In genomic region chr4:148433336-148433735, GRCm38 (mm10) we compare ENCODE assay signal across 25 mouse cellular contexts. TPM values are rescaled to one million over a fixed set of nuclear protein-coding genes. Genes with fewer than 3 reads are reported as not detected.
DNase-seq lines count a peak whose midpoint lies in the region; ATAC-seq and TF ChIP-seq lines count a peak whose summit lies in the region.
"Had no signal": no experiment of that assay in that cellular context is flagged by ENCODE, and none has a peak within 500 bp of the region (broad histone marks: within the 10 kb centered on the region; RNA-seq: fewer than 3 reads in every experiment).

No protein-coding gene starts in this region.

- H3K27ac ChIP-seq in liver, adult 2 months (replicated peaks; ENCODE audit: insufficient read depth, low read depth, low read length) = no peak overlapping the region
- 0 out of 2 replicates have a peak overlapping the region, but pooled peaks have one; percentile 15 for H3K27ac ChIP-seq in intestine, postnatal 0 days (ENCODE audit: low read depth, low read length)
- 0 out of 2 replicates have a peak overlapping the region, but pooled peaks have one; percentile 20 for H3K27ac ChIP-seq in kidney, embryonic 16.5 days (ENCODE audit: low read length)
- H3K27ac ChIP-seq in small intestine, adult 2 months (ENCODE audit: insufficient read depth, low read depth, low read length) = peak overlapping the region; percentile 34; the same call in 1 of the 2 replicates
- no peak overlapping the region for H3K27ac ChIP-seq in gastrocnemius, adult 2 months
- H3K27ac ChIP-seq in forebrain, postnatal 0 days (ENCODE audit: low read depth, low read length) = no peak overlapping the region
- H3K27ac ChIP-seq: heart, embryonic 10.5 days; hindbrain, embryonic 12.5 days; layer of hippocampus, adult 2 months; liver, embryonic 13.5 days; neural tube, embryonic 13.5 days had no signal

- no peaks in the 10 kb centered on the region for H3K27me3 ChIP-seq in liver, adult 2 months (ENCODE audit: control insufficient read depth, insufficient read depth, low read length)
- H3K27me3 ChIP-seq in intestine, postnatal 0 days (replicated peaks; ENCODE audit: control insufficient read depth, insufficient read depth, low read length) = no peaks in the 10 kb centered on the region
- H3K27me3 ChIP-seq in kidney, embryonic 16.5 days (ENCODE audit: insufficient read depth, low read length) = no peaks in the 10 kb centered on the region
- H3K27me3 ChIP-seq in small intestine, adult 2 months (ENCODE audit: control insufficient read depth, insufficient read depth, low read length) = no peaks in the 10 kb centered on the region
- H3K27me3 ChIP-seq in forebrain, postnatal 0 days (ENCODE audit: insufficient read depth, low read length) = no peaks in the 10 kb centered on the region
- H3K27me3 ChIP-seq: CH12.LX; hindbrain, embryonic 12.5 days; liver, embryonic 13.5 days; neural tube, embryonic 13.5 days; Patski had no signal

- TF ChIP-seq CTCF in liver, adult 2 months (IDR thresholded peaks at IDR 0.05; ENCODE audit: low read depth, low read length) = no peak
- no peak for TF ChIP-seq CTCF in intestine, postnatal 0 days (IDR thresholded peaks at IDR 0.05; ENCODE audit: low read depth)
- TF ChIP-seq CTCF in small intestine, adult 2 months (IDR thresholded peaks at IDR 0.05; ENCODE audit: extremely low read depth, insufficient read length, insufficient replicate concordance, low read depth, low read length) = no peak
- TF ChIP-seq CTCF in gastrocnemius, adult 2 months (IDR thresholded peaks at IDR 0.05) = no peak
- no peak for TF ChIP-seq CTCF in forebrain, postnatal 0 days (IDR thresholded peaks at IDR 0.05; ENCODE audit: low read depth)

- intact Hi-C loops in gastrocnemius, adult 2 months (cut with DNase I) = no loop called here

- no peak overlapping the region; the same call in 1 of the 2 replicates for H3K9ac ChIP-seq in liver, adult 2 months (ENCODE audit: low read depth, low read length)
- H3K9ac ChIP-seq in intestine, postnatal 0 days (ENCODE audit: low read depth, low read length) = no peak overlapping the region
- H3K9ac ChIP-seq in kidney, embryonic 16.5 days (replicated peaks; ENCODE audit: low read length) = no peak overlapping the region
- H3K9ac ChIP-seq in forebrain, postnatal 0 days = no peak overlapping the region
- H3K9ac ChIP-seq: hindbrain, embryonic 12.5 days; liver, embryonic 13.5 days; lung, embryonic 14.5 days; neural tube, embryonic 13.5 days had no signal

- H3K4me2 ChIP-seq in intestine, postnatal 0 days (replicated peaks; ENCODE audit: low read depth) = peak overlapping the region; percentile 32
- H3K4me2 ChIP-seq in kidney, embryonic 16.5 days (replicated peaks; ENCODE audit: low read depth, low read length) = no peak overlapping the region
- no peak overlapping the region for H3K4me2 ChIP-seq in forebrain, postnatal 0 days (ENCODE audit: low read depth)
- H3K4me2 ChIP-seq: hindbrain, embryonic 12.5 days; liver, embryonic 13.5 days; lung, embryonic 14.5 days; neural tube, embryonic 13.5 days had no signal

- TF ChIP-seq POLR2A in liver, adult 2 months (IDR thresholded peaks at IDR 0.05; ENCODE audit: extremely low read depth, insufficient read depth, low read length) = no peak
- no peak for TF ChIP-seq POLR2A in small intestine, adult 2 months (IDR thresholded peaks at IDR 0.05; ENCODE audit: low read depth, low read length)

- peaks cover 3% of the 10 kb centered on the region for H3K4me1 ChIP-seq in liver, adult 2 months (ENCODE audit: control insufficient read depth, insufficient read depth, low read length)
- no peaks in the 10 kb centered on the region for H3K4me1 ChIP-seq in intestine, postnatal 0 days (replicated peaks; ENCODE audit: control insufficient read depth, insufficient read depth, low read length)
- no peaks in the 10 kb centered on the region for H3K4me1 ChIP-seq in kidney, embryonic 16.5 days (ENCODE audit: insufficient read depth, low read length)
- H3K4me1 ChIP-seq in small intestine, adult 2 months (ENCODE audit: control insufficient read depth, insufficient read depth, insufficient read length, low read length) = peaks cover 7% of the 10 kb centered on the region; the same call in 1 of the 2 replicates
- H3K4me1 ChIP-seq in forebrain, postnatal 0 days (ENCODE audit: insufficient read depth) = no peaks in the 10 kb centered on the region

- no peak overlapping the region for H3K4me3 ChIP-seq in liver, adult 2 months (ENCODE audit: insufficient read depth, low read depth, low read length)
- no peak overlapping the region for H3K4me3 ChIP-seq in intestine, postnatal 0 days (ENCODE audit: low read depth, low read length)
- no peak overlapping the region for H3K4me3 ChIP-seq in kidney, embryonic 16.5 days (ENCODE audit: low read length)
- H3K4me3 ChIP-seq in small intestine, adult 2 months (ENCODE audit: low read depth, low read length) = peak overlapping the region; percentile 7; the same call in 1 of the 2 replicates
- H3K4me3 ChIP-seq in gastrocnemius, adult 2 months = no peak overlapping the region
- H3K4me3 ChIP-seq in forebrain, postnatal 0 days (ENCODE audit: low read depth, low read length) = no peak overlapping the region
- H3K4me3 ChIP-seq: heart, embryonic 10.5 days; hindbrain, embryonic 12.5 days; layer of hippocampus, adult 2 months; liver, embryonic 13.5 days; myocyte; neural tube, embryonic 13.5 days had no signal

- peak; percentile 78 for DNase-seq in liver, adult 2 months (ENCODE audit: extremely low read depth, low read depth, low spot score)
- DNase-seq in liver = no peak
- no peak for DNase-seq in gastrocnemius, adult 2 months
- no peak for DNase-seq in forebrain, postnatal 0 days
- DNase-seq: adrenal gland, postnatal 36 days; B cell, adult 2 months; cerebellum, adult 11 months; cerebellum, postnatal 10 days; liver, embryonic 13.5 days; lung, embryonic 14.5 days; retina, postnatal 1 day; right cerebral cortex, postnatal 25 days; thymus, postnatal 14 days had no signal

- 43% methylated on average over 18 of the region's 18 CpGs for WGBS in liver, adult 2 months
- 69% methylated on average over 18 of the region's 18 CpGs for WGBS in intestine, postnatal 0 days
- WGBS in kidney, embryonic 16.5 days = 51% methylated on average over 18 of the region's 18 CpGs
- 59% methylated on average over 18 of the region's 18 CpGs for WGBS in small intestine, adult 2 months
- WGBS in forebrain, postnatal 0 days = 84% methylated on average over 18 of the region's 18 CpGs

- no peaks in the 10 kb centered on the region for H3K9me3 ChIP-seq in intestine, postnatal 0 days (ENCODE audit: control insufficient read depth)
- H3K9me3 ChIP-seq in kidney, embryonic 16.5 days (ENCODE audit: low read length) = no peaks in the 10 kb centered on the region
- no peaks in the 10 kb centered on the region for H3K9me3 ChIP-seq in forebrain, postnatal 0 days (ENCODE audit: low read length)
- H3K9me3 ChIP-seq: G1E; heart, embryonic 10.5 days; hindbrain, embryonic 12.5 days; liver, embryonic 13.5 days; neural tube, embryonic 13.5 days had no signal

- no peaks in the 10 kb centered on the region for H3K36me3 ChIP-seq in liver, adult 2 months (ENCODE audit: control insufficient read depth, insufficient read depth, low read length)
- H3K36me3 ChIP-seq in intestine, postnatal 0 days (ENCODE audit: control insufficient read depth, insufficient read depth) = peaks cover 16% of the 10 kb centered on the region
- peaks cover 7% of the 10 kb centered on the region; the same call in 1 of the 2 replicates for H3K36me3 ChIP-seq in kidney, embryonic 16.5 days (ENCODE audit: insufficient read depth, low read length)
- peaks cover 9% of the 10 kb centered on the region; the same call in 1 of the 2 replicates for H3K36me3 ChIP-seq in small intestine, adult 2 months (ENCODE audit: control insufficient read depth, insufficient read depth, low read length)
- no peaks in the 10 kb centered on the region for H3K36me3 ChIP-seq in forebrain, postnatal 0 days (ENCODE audit: insufficient read depth)
- H3K36me3 ChIP-seq: neural tube, embryonic 13.5 days had no signal

- H3K79me2 ChIP-seq in liver, adult 2 months (ENCODE audit: control insufficient read depth, insufficient read depth, low read length) = no peaks in the 10 kb centered on the region

- peak; percentile 57 for ATAC-seq in intestine, postnatal 0 days
- no peak for ATAC-seq in kidney, embryonic 16.5 days (ENCODE audit: low FRiP score, low TSS enrichment)
- ATAC-seq in forebrain, postnatal 0 days = no peak
- ATAC-seq: midbrain, embryonic 16.5 days; Patski had no signal

RNA-seq across cellular contexts. Expression of gene Ubiad1, which starts 11.2 kb away (rescaled TPM):
- 4.9 and 5.5 TPM in 2 replicates for total RNA-seq in liver, adult 2 months (2014; rRNA removed)
- 8.5 and 21.0 TPM in 2 replicates for polyA plus RNA-seq in liver, adult 2 months (2012; rRNA removed)
- 9.4 and 9.9 TPM in 2 replicates for polyA plus RNA-seq in intestine, postnatal 0 days (2015; fragmentation: Nextera tagmentation; extraction: Ambion mirVana)
- 32.7 and 33.1 TPM in 2 replicates for polyA plus RNA-seq in kidney, embryonic 16.5 days (2015; fragmentation: Nextera tagmentation; extraction: Ambion mirVana)
- polyA plus RNA-seq in small intestine, adult 2 months (2012; rRNA removed) = 8.5 and 10.5 TPM in 2 replicates
- total RNA-seq in gastrocnemius, adult 2 months (2021) = 10 to 100 TPM; 10.3 to 18.0 TPM
- total RNA-seq in forebrain, postnatal 0 days (2014; rRNA removed) = 13.6 and 18.7 TPM in 2 replicates
- 11.7 and 12.2 TPM in 2 replicates for polyA plus RNA-seq in forebrain, postnatal 0 days (2015; fragmentation: Nextera tagmentation; extraction: Ambion mirVana)

RNA-seq across cellular contexts. Expression of gene Mtor, which starts 15.1 kb away (rescaled TPM):
- total RNA-seq in liver, adult 2 months (2014; rRNA removed) = 11.7 and 17.9 TPM in 2 replicates
- 12.3 and 18.5 TPM in 2 replicates for polyA plus RNA-seq in liver, adult 2 months (2012; rRNA removed)
- polyA plus RNA-seq in intestine, postnatal 0 days (2015; fragmentation: Nextera tagmentation; extraction: Ambion mirVana) = 12.7 and 14.3 TPM in 2 replicates
- polyA plus RNA-seq in kidney, embryonic 16.5 days (2015; fragmentation: Nextera tagmentation; extraction: Ambion mirVana) = 16.3 and 18.8 TPM in 2 replicates
- polyA plus RNA-seq in small intestine, adult 2 months (2012; rRNA removed) = 7.6 and 16.0 TPM in 2 replicates
- total RNA-seq in gastrocnemius, adult 2 months (2021) = 10 to 100 TPM; 36.3 to 37.1 TPM
- 35.2 and 43.6 TPM in 2 replicates for total RNA-seq in forebrain, postnatal 0 days (2014; rRNA removed)
- polyA plus RNA-seq in forebrain, postnatal 0 days (2015; fragmentation: Nextera tagmentation; extraction: Ambion mirVana) = 27.7 and 28.0 TPM in 2 replicates

Comparison
In these comparisons a context has a peak if more than half of its experiments do, and no peak if none do; other contexts are left out.
1. H3K27ac ChIP-seq: peak in intestine, postnatal 0 days (single experiment), kidney, embryonic 16.5 days (single experiment) and small intestine, adult 2 months (single experiment); none in liver, adult 2 months (single experiment), gastrocnemius, adult 2 months (single experiment) and forebrain, postnatal 0 days (single experiment).